Mouse (Mus musculus) G1E (cell line): Measurements from ENCODE around the gene Zfpl1. TPM values are rescaled to one million over a fixed set of nuclear protein-coding genes. Genes with fewer than 3 reads are reported as not detected.
A peak's percentile ranks its signal among the peaks of the same experiment; 100 is the strongest.

ENCODE experiments used
- ATAC-seq: 2 replicates; pipeline ENCODE4 v1.8.0; 2016; ENCODE audit warnings: mild to moderate bottlenecking; ENCODE audit not compliant: insufficient number of reproducible peaks, poor library complexity, low FRiP score, severe bottlenecking; ENCODE audit errors: extremely low read depth
- DNase-seq: peaks from one replicate; pipeline ENCODE4 v3.0.0; 2012; ENCODE audit warnings: low spot score
- H3K27me3 ChIP-seq: 2 replicates; pipeline ENCODE4 v1.6.1; 2012; ENCODE audit warnings: mild to moderate bottlenecking, low read length, inconsistent platforms; ENCODE audit not compliant: insufficient read depth
- H3K36me3 ChIP-seq: replicated peaks from 2 replicates; pipeline ENCODE3; 2012; ENCODE audit warnings: mild to moderate bottlenecking, inconsistent platforms
- H3K4me1 ChIP-seq: 2 replicates; pipeline ENCODE4 v1.6.1; 2012; ENCODE audit warnings: low read depth, low read length, inconsistent platforms, mixed read lengths; ENCODE audit not compliant: insufficient read depth
- H3K4me3 ChIP-seq: 2 replicates; pipeline ENCODE4 v1.5.1; 2012; ENCODE audit warnings: low read depth, mild to moderate bottlenecking, inconsistent platforms, low read length, moderate library complexity, mixed read lengths
- H3K9me3 ChIP-seq: replicated peaks from 2 replicates; pipeline ENCODE4 v1.6.1; 2012; ENCODE audit warnings: inconsistent platforms
- CTCF ChIP-seq: IDR thresholded peaks from 2 replicates; pipeline ENCODE4 v1.5.1; 2012; ENCODE audit warnings: low read depth, low read length, inconsistent platforms, mixed read lengths
- GATA1 ChIP-seq: IDR thresholded peaks from 2 replicates; pipeline ENCODE4 v1.6.1; 2012; ENCODE audit warnings: borderline replicate concordance, low read length, inconsistent platforms, mixed read lengths
- GATA2 ChIP-seq: IDR thresholded peaks from 2 replicates; pipeline ENCODE4 v1.6.1; 2012; ENCODE audit warnings: low read depth, low read length, inconsistent platforms, borderline replicate concordance
- POLR2AphosphoS5 ChIP-seq: IDR thresholded peaks from 2 replicates; pipeline ENCODE4 v1.6.1; 2012; ENCODE audit warnings: low read depth, low read length, inconsistent platforms; ENCODE audit not compliant: insufficient replicate concordance
- TAL1 ChIP-seq: conservative IDR thresholded peaks from 2 replicates; pipeline ENCODE4 v1.6.1; 2012; ENCODE audit warnings: low read depth, low read length, inconsistent platforms, mixed read lengths
- polyA plus RNA-seq: library from polyadenylated mRNA; stranded (reverse); fragments of >175 nt; gene quantifications from 2 replicates; pipeline ENCODE4 v1.2.3, GENCODE M21; 2012
- total RNA-seq, 2 experiments: library from RNA; stranded (forward) in 1 of 2; stranded (reverse) in 1 of 2; fragments of 200-1000 nt in 1 of 2; fragments of >200 nt in 1 of 2; fragmentation: Nextera tagmentation in 1 of 2; gene quantifications; 2 replicates each; pipeline ENCODE4 v1.2.3; 2014 to 2017

Zfpl1 gene
- total and polyA plus RNA-seq, 3 experiments = 21.6 to 59.9 (median 32.8) TPM

DNA sequence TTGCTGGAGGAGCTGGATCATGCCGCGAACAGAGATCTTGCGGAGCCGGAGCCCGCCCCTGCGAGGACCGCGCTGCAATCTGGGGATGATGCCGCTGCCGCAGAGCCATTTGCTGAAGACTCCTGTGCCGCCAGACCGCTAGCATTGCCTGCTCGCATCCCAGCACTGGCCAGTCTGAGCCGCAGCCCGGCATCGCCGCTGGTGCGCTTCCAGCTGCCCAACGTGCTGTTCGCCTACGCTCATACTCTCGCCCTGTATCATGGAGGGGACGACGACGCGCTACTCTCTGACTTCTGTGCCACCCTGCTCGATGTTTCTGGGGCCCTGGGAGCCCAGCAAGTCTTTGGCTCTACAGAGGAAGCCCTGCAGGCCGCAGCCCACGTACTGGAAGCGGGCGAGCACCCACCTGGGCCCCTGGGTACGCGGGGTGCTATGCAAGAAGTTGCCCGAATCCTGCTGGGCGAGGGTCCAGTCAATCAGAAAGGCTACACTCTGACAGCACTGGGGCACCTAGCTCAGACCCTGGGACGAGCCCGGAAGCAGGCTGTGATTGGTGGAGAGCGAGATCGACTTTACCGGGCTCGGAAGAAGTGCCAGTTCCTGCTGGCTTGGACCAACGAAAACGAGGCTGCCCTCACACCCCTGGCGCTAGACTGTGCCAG lies 23.0 kb downstream of the Zfpl1 start:
- peaks cover 57% of the 10 kb centered on the region for H3K4me1 ChIP-seq
- no peaks in the 10 kb centered on the region for H3K9me3 ChIP-seq
- DNase-seq = peak; percentile 70
- H3K4me3 ChIP-seq = peak overlapping the region; percentile 99
- no peaks in the 10 kb centered on the region for H3K27me3 ChIP-seq
- TF ChIP-seq CTCF (no peak), POLR2AphosphoS5 (no peak), GATA2 (no peak), TAL1 (no peak), GATA1 (no peak)
- peaks cover 64% of the 10 kb centered on the region for H3K36me3 ChIP-seq
- peak; percentile 41; the same call in 1 of the 2 replicates for ATAC-seq

DNA sequence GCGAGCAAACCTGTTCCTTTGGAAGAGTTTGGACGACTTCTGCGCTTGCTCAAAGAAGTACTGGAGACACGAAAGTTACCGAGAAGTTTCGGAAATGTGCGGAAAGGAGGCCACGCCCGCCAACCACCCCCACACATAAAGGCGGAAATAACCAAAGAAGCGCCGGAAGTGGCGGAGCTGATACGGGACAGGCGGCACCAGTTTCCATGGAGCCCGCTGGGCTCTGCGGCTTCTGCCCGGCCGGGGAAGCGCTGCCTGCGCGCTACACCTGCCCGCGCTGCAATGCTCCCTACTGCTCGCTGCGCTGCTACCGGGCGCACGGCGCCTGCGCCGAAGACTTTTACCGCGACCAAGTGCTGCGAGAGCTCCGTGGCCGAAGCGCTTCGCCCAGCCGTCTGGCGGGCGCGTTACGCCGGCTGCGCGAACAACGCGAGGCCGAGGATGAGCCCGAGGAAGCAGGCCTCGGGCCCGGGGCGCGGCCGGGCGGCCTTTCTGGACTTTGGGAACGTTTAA lies 23.7 kb downstream of the Zfpl1 start, which contains the start of gene Znhit2:
Znhit2 (plus strand) TSS at position 172 of the 513 bp plus-strand sequence.
- Histone ChIP-seq H3K4me1 (peaks cover 57% of the 10 kb centered on the region), H3K9me3 (no peaks in the 10 kb centered on the region), H3K4me3 (peak within 1 kb of the TSS; percentile 99), H3K27me3 (no peaks in the 10 kb centered on the region), H3K36me3 (peaks cover 67% of the 10 kb centered on the region)
- DNase-seq (peak; percentile 81), ATAC-seq (peak; percentile 69)
- TF ChIP-seq POLR2AphosphoS5 (0 out of 2 replicates have a peak, but pooled peaks have one; percentile 20), GATA2 (no peak)

DNA sequence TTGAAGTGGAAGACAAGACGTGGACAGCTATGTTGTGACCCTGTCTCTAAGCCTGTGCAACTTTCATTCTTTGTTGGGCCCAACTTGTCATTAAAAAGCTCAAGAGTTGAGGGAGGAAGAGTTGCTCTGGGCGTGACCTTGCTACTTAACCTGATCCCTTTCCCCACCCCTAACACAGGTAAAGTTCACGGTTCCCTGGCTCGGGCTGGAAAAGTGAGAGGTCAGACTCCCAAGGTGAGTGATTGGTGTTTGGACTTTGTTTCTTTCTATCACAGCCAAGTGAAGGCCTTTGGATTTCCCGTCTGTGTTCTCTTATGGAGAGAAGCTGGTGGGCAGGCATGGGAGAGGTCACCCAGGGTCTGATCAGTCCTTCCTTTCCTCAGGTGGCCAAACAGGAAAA lies 25.8 kb downstream of the Zfpl1 start:
- TF ChIP-seq GATA1 = no peak
- TF ChIP-seq GATA2 = no peak
- TF ChIP-seq POLR2AphosphoS5 = no peak
- no peak for TF ChIP-seq TAL1
- TF ChIP-seq CTCF = no peak
- ATAC-seq = no peak
- Histone ChIP-seq H3K27me3 (no peaks in the 10 kb centered on the region), H3K36me3 (peaks cover 75% of the 10 kb centered on the region), H3K4me1 (peaks cover 70% of the 10 kb centered on the region), H3K9me3 (no peaks in the 10 kb centered on the region), H3K4me3 (peak overlapping the region; percentile 97)
- DNase-seq = no peak

DNA sequence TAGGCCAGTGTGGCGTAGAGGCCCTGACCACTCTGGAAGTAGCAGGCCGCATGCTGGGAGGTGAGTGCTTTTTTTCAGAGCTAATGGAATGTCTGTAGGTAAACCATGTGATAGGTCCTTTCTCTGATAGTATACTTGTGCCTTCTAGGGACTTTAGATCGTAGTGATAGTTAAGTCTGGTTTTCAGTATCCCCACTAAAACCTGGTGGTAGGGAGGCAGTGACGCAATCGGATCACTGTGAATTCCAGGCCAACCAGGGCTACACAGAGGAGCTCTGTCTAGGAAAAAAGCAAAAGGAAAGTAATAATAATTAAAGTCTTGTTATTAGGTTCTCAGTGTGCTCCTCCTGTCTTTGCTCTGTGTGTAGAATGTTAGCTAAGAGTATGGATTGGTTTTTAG lies 26.2 kb downstream of the Zfpl1 start:
- Histone ChIP-seq H3K9me3 (no peaks in the 10 kb centered on the region), H3K36me3 (peaks cover 75% of the 10 kb centered on the region), H3K4me3 (peak overlapping the region; percentile 97), H3K27me3 (no peaks in the 10 kb centered on the region), H3K4me1 (peaks cover 70% of the 10 kb centered on the region)
- ATAC-seq (no peak), DNase-seq (no peak)
- no peak for TF ChIP-seq TAL1
- TF ChIP-seq GATA1 = no peak
- TF ChIP-seq GATA2 = no peak
- no peak for TF ChIP-seq CTCF
- TF ChIP-seq POLR2AphosphoS5 = no peak

DNA sequence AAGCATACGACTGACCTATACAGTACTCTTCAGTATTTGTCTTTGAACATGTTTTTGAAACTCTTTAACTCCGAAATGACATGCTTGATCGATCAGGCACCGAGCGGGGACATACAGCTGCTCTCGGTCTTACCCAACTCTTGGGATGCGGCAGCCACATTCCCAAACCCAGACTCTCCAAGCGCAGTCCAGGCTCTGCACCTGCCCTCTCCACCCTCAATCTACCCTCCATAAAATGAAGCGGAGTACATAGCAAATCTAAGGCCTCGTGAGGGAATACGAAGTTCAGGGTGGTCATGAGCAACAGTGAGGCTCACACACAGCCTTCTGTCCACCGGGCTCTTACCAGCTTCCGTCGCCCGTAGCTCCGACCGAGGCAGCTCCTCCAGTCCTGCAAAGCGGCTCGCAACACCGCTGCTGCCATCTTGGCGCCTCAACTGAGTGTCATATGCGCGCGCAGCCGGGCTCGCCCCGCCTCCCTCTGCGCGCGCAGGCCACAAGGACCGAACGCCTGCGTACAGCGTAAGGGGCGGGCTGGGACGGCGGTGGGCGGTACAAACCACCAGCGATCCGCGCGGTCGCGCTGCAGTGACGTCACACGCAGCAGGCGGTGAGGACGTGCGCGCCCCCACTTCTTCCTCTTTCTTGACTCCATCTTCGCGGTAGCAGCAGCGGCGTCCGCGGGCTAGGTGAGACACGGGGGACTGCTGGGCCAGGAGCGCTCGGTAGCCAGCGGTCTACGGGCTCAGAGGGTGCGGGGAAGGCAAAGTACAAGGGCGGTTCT lies 27.3 kb downstream of the Zfpl1 start, which contains the start of the genes Mrpl49 and Fau:
Mrpl49 (minus strand) TSS at position 473 of the 784 bp plus-strand sequence.
Fau (plus strand) TSS at position 532 of the 784 bp plus-strand sequence.
- Histone ChIP-seq H3K4me1 (peaks cover 68% of the 10 kb centered on the region), H3K36me3 (peaks cover 75% of the 10 kb centered on the region), H3K27me3 (no peaks in the 10 kb centered on the region), H3K4me3 (peak within 1 kb of the TSS; percentile 97), H3K9me3 (no peaks in the 10 kb centered on the region)
- ATAC-seq (peak; percentile 69), DNase-seq (peak; percentile 80)
- TF ChIP-seq CTCF (no peak), POLR2AphosphoS5 (no peak), TAL1 (no peak), GATA2 (no peak), GATA1 (no peak)

DNA sequence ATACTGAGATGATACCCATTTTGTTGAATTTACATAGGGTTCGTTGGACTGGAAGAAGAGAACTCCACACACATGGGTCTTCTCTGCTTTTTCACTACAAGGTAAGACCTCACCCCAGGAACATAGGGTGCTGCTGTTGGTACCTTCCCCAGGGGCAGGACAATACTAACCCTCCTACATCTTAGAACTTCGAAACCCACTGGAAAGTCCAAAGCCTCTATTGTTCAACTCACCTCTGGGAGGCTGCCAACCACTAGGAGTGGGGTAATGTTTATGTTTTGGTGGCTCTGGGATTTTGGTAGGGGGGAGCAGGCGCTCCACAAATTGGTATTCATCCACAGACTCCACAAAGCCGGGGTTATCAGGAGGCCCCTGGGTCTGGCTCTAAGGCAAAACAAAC lies 28.1 kb downstream of the Zfpl1 start:
- ATAC-seq = no peak
- Histone ChIP-seq H3K9me3 (no peaks in the 10 kb centered on the region), H3K4me3 (peak overlapping the region; percentile 97), H3K36me3 (peaks cover 75% of the 10 kb centered on the region), H3K27me3 (no peaks in the 10 kb centered on the region), H3K4me1 (peaks cover 68% of the 10 kb centered on the region)
- TF ChIP-seq POLR2AphosphoS5 = no peak
- TF ChIP-seq TAL1 = no peak
- no peak for TF ChIP-seq CTCF
- no peak for TF ChIP-seq GATA1
- no peak for TF ChIP-seq GATA2
- no peak for DNase-seq
